Mouse (Mus musculus) liver, adult 2 months (tissue): Measurements from ENCODE around the gene Mgp.

Experiments
- CTCF ChIP-seq: fragments of 200-500 bp; IDR thresholded peaks from 2 replicates; pipeline ENCODE4 v1.5.1; 2011; ENCODE audit warnings: low read depth, low read length, control low read depth
- POLR2A ChIP-seq: fragments of 200-500 bp; IDR thresholded peaks from 2 replicates; pipeline ENCODE4 v1.6.1; 2011; ENCODE audit warnings: low read length, control low read depth; ENCODE audit not compliant: insufficient read depth; ENCODE audit errors: extremely low read depth

- TF ChIP-seq CTCF, result no peak
- no peak for TF ChIP-seq POLR2A
These were observed 25.4 kb upstream of the Mgp start for GRCm38 (mm10) chr6:136901010-136901409.
